Mouse (Mus musculus) embryonic facial prominence, embryonic 10.5 days (tissue): ENCODE results near the gene Smad9. TPM values are rescaled to one million over a fixed set of nuclear protein-coding genes. Genes with fewer than 3 reads are reported as not detected.

Experiments
- DNase-seq: peaks from one replicate; pipeline ENCODE4 v3.0.0-alpha.2; 2017; ENCODE audit warnings: low spot score
- H3K27ac ChIP-seq: fragments of 300-500 bp; sonication (generic); replicated peaks from 2 replicates; pipeline ENCODE4 v1.5.1; 2016; ENCODE audit warnings: mild to moderate bottlenecking
- H3K27me3 ChIP-seq: fragments of 300-500 bp; sonication (generic); replicated peaks from 2 replicates; pipeline ENCODE4 v1.6.1; 2016; ENCODE audit warnings: low read depth, mild to moderate bottlenecking; ENCODE audit not compliant: poor library complexity, severe bottlenecking
- H3K36me3 ChIP-seq: fragments of 300-500 bp; sonication (generic); replicated peaks from 2 replicates; pipeline ENCODE4 v1.6.1; 2016; ENCODE audit warnings: mild to moderate bottlenecking, moderate library complexity
- H3K4me1 ChIP-seq: fragments of 300-500 bp; sonication (generic); 2 replicates; pipeline ENCODE4 v1.6.1; 2016
- H3K4me3 ChIP-seq: fragments of 300-500 bp; sonication (generic); 2 replicates; pipeline ENCODE4 v1.5.1; 2016; ENCODE audit warnings: mild to moderate bottlenecking, moderate library complexity
- H3K9me3 ChIP-seq: fragments of 300-500 bp; sonication (generic); 2 replicates; pipeline ENCODE4 v1.6.1; 2016; ENCODE audit warnings: mild to moderate bottlenecking
- WGBS: fragments of 180-500 bp; shearing (Covaris S2); methylation state at CpG from one replicate; pipeline ENCODE4 v1.1.7; 2016; 5-methylcytosine and 5-hydroxymethylcytosine counted together
- polyA plus RNA-seq: library from polyadenylated mRNA; unstranded; fragments of >200 nt; fragmentation: Nextera tagmentation; extraction: Ambion mirVana; gene quantifications from 2 replicates; pipeline ENCODE4 v1.2.1, GENCODE M21; 2016

The Smad9 gene
- polyA plus RNA-seq, 1 experiment from 2014 or later = 0.42 TPM

GRCm38 (mm10) chr3:54832491-54832890 lies 77.1 kb downstream of the Smad9 start:
- Histone ChIP-seq H3K27me3 (no peaks in the 10 kb centered on the region), H3K9me3 (no peaks in the 10 kb centered on the region), H3K4me1 (no peaks in the 10 kb centered on the region), H3K4me3 (no peak overlapping the region), H3K36me3 (no peaks in the 10 kb centered on the region), H3K27ac (no peak overlapping the region)
- WGBS = 90% methylated on average over 3 of the region's 3 CpGs
- DNase-seq = no peak

GRCm38 (mm10) chr3:54835421-54835820 lies 80.0 kb downstream of the Smad9 start:
- Histone ChIP-seq H3K9me3 (no peaks in the 10 kb centered on the region), H3K27ac (no peak overlapping the region), H3K4me1 (no peaks in the 10 kb centered on the region), H3K27me3 (no peaks in the 10 kb centered on the region), H3K4me3 (no peak overlapping the region), H3K36me3 (no peaks in the 10 kb centered on the region)
- DNase-seq = no peak
- 71% methylated on average over 2 of the region's 2 CpGs for WGBS

Other genes with a start within 250 kb of the Smad9 start
- 114 and 115 TPM in 2 replicates for gene Supt20, start 62.8 kb upstream of the Smad9 start, polyA plus RNA-seq
- 0.28 TPM in 1 of 2 replicates, not detected in the other for gene Gm21958, start 41.2 kb upstream of the Smad9 start, polyA plus RNA-seq
- gene Exosc8, start 20.2 kb upstream of the Smad9 start, polyA plus RNA-seq = 182 and 191 TPM in 2 replicates
- gene Alg5, start 20.0 kb upstream of the Smad9 start, polyA plus RNA-seq = 41.0 and 42.1 TPM in 2 replicates
- gene Rfxap, start 52.2 kb downstream of the Smad9 start, polyA plus RNA-seq = 31.3 and 33.1 TPM in 2 replicates
- gene Sertm1, start 160.3 kb downstream of the Smad9 start, polyA plus RNA-seq = 0.05 TPM in 1 of 2 replicates, not detected in the other